Mouse (Mus musculus) thymus, adult 18-20 months (tissue): ENCODE measurements around the gene Camk2d.

Source experiments
- DNase-seq, 2 experiments: peaks; one replicate each; pipeline ENCODE4 v3.0.0; 2022; ENCODE audit warnings: mixed read lengths in 2 of 2

Camk2d gene

GRCm38 (mm10) chr3:126692797-126693196 is 96.7 kb downstream of the Camk2d start:
- no peak for DNase-seq

- DNase-seq, result no peak
Measured at GRCm38 (mm10) chr3:126693302-126693701, 97.2 kb downstream of the Camk2d start.

GRCm38 (mm10) chr3:126695456-126696293 is 99.6 kb downstream of the Camk2d start:
- DNase-seq, result peak in 1 of 2 experiments; percentile 5

GRCm38 (mm10) chr3:126696620-126697019 is 100.5 kb downstream of the Camk2d start:
- DNase-seq, result peak; percentile 7 to 26

- DNase-seq, result no peak
Measured at GRCm38 (mm10) chr3:126699740-126700139, 103.6 kb downstream of the Camk2d start.

- no peak for DNase-seq
Measured at GRCm38 (mm10) chr3:126701067-126701466, 105.0 kb downstream of the Camk2d start.

- no peak for DNase-seq
Measured at GRCm38 (mm10) chr3:126701586-126701985, 105.5 kb downstream of the Camk2d start.

GRCm38 (mm10) chr3:126705490-126705889 is 109.4 kb downstream of the Camk2d start:
- DNase-seq, result no peak

- DNase-seq, result no peak
Measured at GRCm38 (mm10) chr3:126714281-126714680, 118.2 kb downstream of the Camk2d start.

- DNase-seq, result no peak
Measured at GRCm38 (mm10) chr3:126723021-126723449, 126.9 kb downstream of the Camk2d start.

GRCm38 (mm10) chr3:126723458-126723857 is 127.4 kb downstream of the Camk2d start:
- DNase-seq, result no peak

GRCm38 (mm10) chr3:126725647-126726046 is 129.5 kb downstream of the Camk2d start:
- DNase-seq, result no peak

GRCm38 (mm10) chr3:126727387-126727786 is 131.3 kb downstream of the Camk2d start:
- no peak for DNase-seq

GRCm38 (mm10) chr3:126730411-126730810 is 134.3 kb downstream of the Camk2d start:
- no peak for DNase-seq

GRCm38 (mm10) chr3:126732323-126732722 is 136.2 kb downstream of the Camk2d start:
- DNase-seq, result no peak

- DNase-seq, result no peak
Measured at GRCm38 (mm10) chr3:126734533-126734932, 138.4 kb downstream of the Camk2d start.

GRCm38 (mm10) chr3:126735211-126735610 is 139.1 kb downstream of the Camk2d start:
- DNase-seq, result no peak

GRCm38 (mm10) chr3:126737128-126737527 is 141.0 kb downstream of the Camk2d start:
- no peak for DNase-seq

- no peak for DNase-seq
Measured at GRCm38 (mm10) chr3:126740146-126740545, 144.0 kb downstream of the Camk2d start.

- no peak for DNase-seq
Measured at GRCm38 (mm10) chr3:126744432-126745133, 148.5 kb downstream of the Camk2d start.

GRCm38 (mm10) chr3:126746148-126746803 is 150.2 kb downstream of the Camk2d start:
- DNase-seq, result no peak

GRCm38 (mm10) chr3:126747628-126748027 is 151.5 kb downstream of the Camk2d start:
- DNase-seq, result no peak

- DNase-seq, result no peak
Measured at GRCm38 (mm10) chr3:126751377-126752098, 155.4 kb downstream of the Camk2d start.
